Mouse (Mus musculus): ENCODE results near the gene Ppm1b.
"Not testable (repeated sequence)": the region's sequence is repeated elsewhere in the genome, so short reads cannot be mapped to it uniquely, and the experiment has no call there.

The Ppm1b gene

GRCm38 (mm10) chr17:84956441-84956840 is at the start of gene Ppm1b:
Gene Ppm1b, plus strand, starts transcription at chr17:84956741.
- peak; percentile 14 for DNase-seq (ENCODE audit: extremely low spot score)

- no peak for DNase-seq (ENCODE audit: extremely low spot score)
Observed at GRCm38 (mm10) chr17:84921666-84922376, 34.7 kb upstream of the Ppm1b start.

- DNase-seq (ENCODE audit: extremely low spot score): no peak
Observed at GRCm38 (mm10) chr17:84924779-84925178, 31.8 kb upstream of the Ppm1b start.

- DNase-seq (ENCODE audit: extremely low spot score): no peak
Observed at GRCm38 (mm10) chr17:84926233-84926632, 30.3 kb upstream of the Ppm1b start.

GRCm38 (mm10) chr17:84927580-84927979 is 29.0 kb upstream of the Ppm1b start:
- DNase-seq (ENCODE audit: extremely low spot score): no peak

- DNase-seq (ENCODE audit: extremely low spot score): no peak
Observed at GRCm38 (mm10) chr17:84932943-84933342, 23.6 kb upstream of the Ppm1b start.

- DNase-seq (ENCODE audit: extremely low spot score): no peak
Observed at GRCm38 (mm10) chr17:84933968-84934367, 22.6 kb upstream of the Ppm1b start.

- DNase-seq (ENCODE audit: extremely low spot score): not testable (repeated sequence)
Observed at GRCm38 (mm10) chr17:84935620-84936019, 20.9 kb upstream of the Ppm1b start.

GRCm38 (mm10) chr17:84936301-84936700 is 20.2 kb upstream of the Ppm1b start:
- DNase-seq (ENCODE audit: extremely low spot score): no peak

GRCm38 (mm10) chr17:84936809-84937208 is 19.7 kb upstream of the Ppm1b start:
- DNase-seq (ENCODE audit: extremely low spot score): no peak

GRCm38 (mm10) chr17:84937220-84937619 is 19.3 kb upstream of the Ppm1b start:
- no peak for DNase-seq (ENCODE audit: extremely low spot score)

- DNase-seq (ENCODE audit: extremely low spot score): no peak
Observed at GRCm38 (mm10) chr17:84938215-84938614, 18.3 kb upstream of the Ppm1b start.

- DNase-seq (ENCODE audit: extremely low spot score): no peak
Observed at GRCm38 (mm10) chr17:84940017-84940731, 16.4 kb upstream of the Ppm1b start.

- DNase-seq (ENCODE audit: extremely low spot score): no peak
Observed at GRCm38 (mm10) chr17:84941291-84941868, 15.2 kb upstream of the Ppm1b start.

- no peak for DNase-seq (ENCODE audit: extremely low spot score)
Observed at GRCm38 (mm10) chr17:84942358-84943032, 14.0 kb upstream of the Ppm1b start.

- DNase-seq (ENCODE audit: extremely low spot score): no peak
Observed at GRCm38 (mm10) chr17:84943033-84943393, 13.5 kb upstream of the Ppm1b start.

GRCm38 (mm10) chr17:84944348-84944747 is 12.2 kb upstream of the Ppm1b start:
- no peak for DNase-seq (ENCODE audit: extremely low spot score)

GRCm38 (mm10) chr17:84952521-84952920 is 4.0 kb upstream of the Ppm1b start:
- DNase-seq (ENCODE audit: extremely low spot score): no peak

- DNase-seq (ENCODE audit: extremely low spot score): no peak
Observed at GRCm38 (mm10) chr17:84953776-84954175, 2.8 kb upstream of the Ppm1b start.

- DNase-seq (ENCODE audit: extremely low spot score): no peak
Observed at GRCm38 (mm10) chr17:84954881-84955280, 1.7 kb upstream of the Ppm1b start.

GRCm38 (mm10) chr17:84956931-84957486 is 468 bp downstream of the Ppm1b start:
- peak; percentile 94 for DNase-seq (ENCODE audit: extremely low spot score)

Measured in embryo, embryonic 9.5 days (tissue).